Mouse (Mus musculus) spleen, adult 2 months (tissue): ENCODE measurements around the gene Pam.

ENCODE experiments used
- CTCF ChIP-seq: fragments of 200-500 bp; IDR thresholded peaks from 2 replicates; pipeline ENCODE4 v1.5.1; 2011; ENCODE audit warnings: mild to moderate bottlenecking, inconsistent platforms; ENCODE audit not compliant: insufficient read depth, insufficient read length, insufficient replicate concordance; ENCODE audit errors: extremely low read depth
- POLR2A ChIP-seq: fragments of 200-500 bp; IDR thresholded peaks from 2 replicates; pipeline ENCODE4 v1.6.1; 2011; ENCODE audit warnings: low read depth, low read length, inconsistent platforms

GRCm38 (mm10) chr1:97909561-97909960 is 185.9 kb downstream of the Pam start:
- TF ChIP-seq CTCF (no peak), POLR2A (no peak)
